Mouse (Mus musculus): ENCODE results near the gene Ddost.

DNA sequence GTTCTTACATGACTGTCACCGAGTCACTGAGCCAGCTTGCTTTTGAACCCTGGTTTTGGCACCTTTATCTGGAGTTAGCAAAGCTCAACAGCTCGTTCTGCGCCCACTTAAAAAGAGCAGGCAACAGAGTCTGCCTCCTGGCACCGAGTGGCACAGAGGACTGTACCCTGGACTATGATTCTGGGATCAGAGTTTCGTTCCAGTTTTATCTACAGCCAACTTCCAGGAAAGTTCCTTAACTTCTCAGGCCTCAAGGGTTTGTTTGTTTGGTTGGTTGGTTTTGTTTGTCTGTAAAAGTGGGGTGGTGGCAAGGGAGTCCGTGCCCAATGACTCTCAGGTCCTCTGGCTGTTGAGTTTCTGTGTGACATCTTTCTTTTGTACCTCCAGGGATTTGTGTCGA lies 44.2 kb downstream of the Ddost start:
- TF ChIP-seq CTCF (IDR thresholded peaks at IDR 0.05; ENCODE audit: low read depth) = no peak
- TF ChIP-seq EP300 (IDR thresholded peaks at IDR 0.05; ENCODE audit: low read depth) = no peak
